Mouse (Mus musculus) layer of hippocampus, adult 18-20 months (tissue): ENCODE data around the gene Drd5. TPM values are rescaled to one million over a fixed set of nuclear protein-coding genes. Genes with fewer than 3 reads are reported as not detected.

Experiments used
- DNase-seq, 2 experiments: peaks; one replicate each; pipeline ENCODE4 v3.0.0; 2022; ENCODE audit warnings: low spot score in 2 of 2
- long read RNA-seq: library from polyadenylated mRNA; stranded (forward); transcript quantifications from one replicate; pipeline ENCODE4 v2.0.0, GENCODE M21; 2021
- total RNA-seq, 2 experiments: library from RNA; stranded (reverse); gene quantifications; 2 replicates each; pipeline ENCODE4 v1.2.3; 2021

Gene Drd5
- total RNA-seq = 10 to 100 TPM; 14.9 to 16.9 TPM
- long read RNA-seq, transcript Drd5-201 (1 exons, 3,152 nt) = major isoform, 13 of 13 reads
- long read RNA-seq, partial matches to known transcripts = 0 of 13 reads
- long read RNA-seq, other reads (novel, unspliced or antisense) = 0 of 13 reads

DNA sequence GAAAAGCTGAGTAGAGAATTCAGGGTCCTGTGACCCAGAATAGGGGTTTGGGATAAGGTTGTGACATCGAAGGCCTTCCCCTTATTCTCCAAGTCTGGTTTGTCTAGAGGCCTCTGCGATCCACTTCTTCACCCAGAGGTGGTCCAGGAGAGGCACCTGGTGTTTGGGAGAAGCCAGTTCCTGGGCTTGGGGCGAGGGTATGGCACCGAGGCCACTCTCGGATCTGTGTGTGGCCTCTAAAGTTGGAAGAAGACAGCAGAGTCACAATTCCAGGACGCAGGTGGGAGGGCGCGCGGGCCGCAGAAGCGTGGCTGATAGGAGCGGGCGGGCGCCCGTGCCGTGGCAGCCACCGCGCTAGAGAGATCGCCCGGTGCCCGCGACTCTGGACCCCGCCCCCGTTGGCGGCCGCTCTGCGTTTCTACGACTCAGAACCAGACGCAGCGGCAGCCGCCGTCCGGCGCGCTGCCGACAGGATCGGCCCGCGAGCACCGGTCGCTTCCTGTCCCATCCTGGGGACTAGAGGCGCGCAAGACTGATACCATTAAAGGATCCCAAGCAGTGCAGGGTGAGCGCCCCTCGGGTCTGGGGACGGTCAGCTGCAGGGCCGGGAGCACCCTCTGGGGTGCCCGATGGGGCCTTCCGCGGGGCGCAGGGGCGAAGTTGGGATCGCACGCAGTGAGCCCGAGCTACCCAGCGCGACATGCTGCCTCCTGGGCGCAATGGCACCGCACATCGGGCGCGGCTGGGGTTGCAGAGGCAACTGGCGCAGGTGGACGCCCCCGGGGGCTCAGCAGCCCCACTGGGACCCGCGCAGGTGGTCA is at the start of gene Drd5:
Drd5 (plus strand) TSS at position 402 of the 821 bp plus-strand sequence.
- DNase-seq = no peak

DNA sequence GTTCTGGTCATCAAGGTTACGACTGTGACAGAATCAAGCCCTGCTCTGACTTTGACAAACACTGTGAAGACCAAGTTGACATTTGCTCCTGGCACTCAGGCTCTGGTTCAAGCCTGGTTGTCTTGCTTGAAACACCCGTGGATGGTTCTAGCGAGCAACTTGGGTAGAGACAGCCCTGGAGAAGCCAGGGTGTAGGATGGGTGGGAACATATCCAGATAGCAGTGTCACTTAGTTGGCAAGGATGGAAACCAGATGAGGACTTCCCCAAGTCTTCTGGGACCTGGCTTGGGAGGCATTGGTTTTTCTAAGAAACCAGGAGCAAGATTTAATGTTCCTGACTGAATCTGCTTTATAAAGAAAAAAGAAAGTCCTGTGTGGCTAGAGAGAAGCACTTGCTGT is 48.2 kb upstream of the Drd5 start:
- no peak for DNase-seq

DNA sequence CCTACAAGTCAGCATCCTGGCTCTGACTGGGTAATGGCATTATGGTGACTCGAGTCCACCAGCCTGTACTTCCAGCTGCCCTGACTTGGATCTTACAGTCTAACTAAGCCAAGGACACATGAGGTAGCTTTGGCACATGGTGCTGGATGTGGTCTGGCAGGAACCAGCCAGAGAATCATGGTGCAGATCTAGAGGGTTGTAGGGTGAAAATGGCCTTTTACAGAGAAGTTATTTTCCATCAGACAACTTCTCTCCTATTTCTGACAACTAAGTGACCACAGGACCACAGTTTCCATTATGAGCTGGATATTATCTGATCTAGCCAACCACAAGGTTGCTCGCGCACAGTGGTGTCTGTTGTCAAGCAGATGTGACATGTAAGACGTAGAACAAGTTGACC is 45.3 kb upstream of the Drd5 start:
- DNase-seq = no peak

DNA sequence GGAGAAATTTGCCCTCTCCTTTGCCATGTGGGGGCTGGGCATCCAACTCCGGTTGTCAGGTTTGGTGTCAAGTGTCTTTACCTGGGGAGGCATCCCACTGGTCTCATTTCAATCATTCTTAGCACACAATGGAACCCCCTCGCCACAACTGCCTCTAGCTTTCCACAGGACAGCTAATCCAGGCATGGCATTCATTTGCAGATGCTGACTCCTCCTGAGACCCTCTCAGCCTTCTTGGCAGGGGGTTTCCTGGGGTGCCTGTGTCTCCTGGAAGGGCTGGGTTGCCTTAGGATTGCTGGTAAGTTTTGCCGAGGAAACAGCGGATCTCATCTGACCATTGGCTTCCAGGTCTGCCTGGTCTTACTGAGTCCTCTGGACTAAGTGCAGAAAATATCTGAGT is 43.4 kb upstream of the Drd5 start, which contains the start of gene Otop1:
Otop1 (plus strand) TSS at position 202 of the 400 bp plus-strand sequence.
- no peak for DNase-seq

DNA sequence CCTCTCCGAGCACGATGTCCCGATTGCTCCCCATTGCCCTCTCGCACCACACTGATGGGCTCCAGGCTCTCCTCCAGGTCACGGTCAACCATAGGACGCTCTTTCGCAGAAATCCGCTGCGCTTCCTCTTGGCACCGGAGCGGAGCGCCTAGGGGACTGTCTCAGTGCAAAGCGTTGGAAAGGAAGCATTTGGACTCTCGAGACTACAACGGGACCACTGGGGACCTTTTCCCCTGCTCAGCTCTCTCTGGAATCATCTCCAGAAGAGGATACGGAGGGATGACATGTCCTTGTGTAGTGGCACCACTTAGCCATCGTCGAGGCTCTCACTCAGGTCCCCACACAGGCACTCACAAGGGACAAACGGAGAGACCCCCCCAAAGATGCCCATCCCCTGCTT is 42.7 kb upstream of the Drd5 start:
- no peak for DNase-seq

DNA sequence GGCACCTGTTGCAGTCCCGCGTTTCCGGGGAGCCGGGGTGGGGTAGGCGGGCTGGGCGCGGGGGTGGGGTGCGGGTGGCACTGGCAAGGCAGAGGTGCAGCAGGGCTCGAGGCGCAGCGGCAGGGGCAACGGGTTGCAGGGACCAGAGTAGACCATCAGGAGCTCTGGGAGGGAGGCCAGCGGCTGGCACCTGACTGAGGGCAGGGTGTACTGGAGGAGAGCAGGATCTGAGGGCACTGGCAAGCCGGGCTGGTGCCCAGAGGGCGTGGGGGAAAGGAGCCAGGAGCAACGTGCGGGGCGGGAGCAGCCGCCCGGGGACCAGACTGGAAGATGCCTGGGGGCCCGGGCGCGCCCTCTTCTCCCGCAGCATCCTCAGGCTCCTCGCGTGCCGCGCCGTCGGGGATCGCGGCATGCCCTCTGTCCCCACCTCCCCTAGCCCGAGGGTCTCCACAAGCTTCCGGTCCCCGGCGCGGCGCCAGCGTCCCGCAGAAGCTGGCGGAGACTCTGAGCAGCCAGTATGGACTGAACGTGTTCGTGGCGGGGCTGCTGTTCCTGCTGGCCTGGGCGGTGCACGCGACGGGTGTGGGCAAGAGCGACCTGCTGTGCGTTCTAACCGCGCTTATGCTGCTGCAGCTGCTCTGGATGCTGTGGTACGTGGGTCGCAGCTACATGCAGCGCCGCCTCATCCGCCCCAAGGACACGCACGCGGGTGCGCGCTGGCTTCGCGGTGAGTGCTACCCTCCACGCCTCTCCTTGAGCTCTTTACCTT is 41.9 kb upstream of the Drd5 start:
- DNase-seq = no peak

DNA sequence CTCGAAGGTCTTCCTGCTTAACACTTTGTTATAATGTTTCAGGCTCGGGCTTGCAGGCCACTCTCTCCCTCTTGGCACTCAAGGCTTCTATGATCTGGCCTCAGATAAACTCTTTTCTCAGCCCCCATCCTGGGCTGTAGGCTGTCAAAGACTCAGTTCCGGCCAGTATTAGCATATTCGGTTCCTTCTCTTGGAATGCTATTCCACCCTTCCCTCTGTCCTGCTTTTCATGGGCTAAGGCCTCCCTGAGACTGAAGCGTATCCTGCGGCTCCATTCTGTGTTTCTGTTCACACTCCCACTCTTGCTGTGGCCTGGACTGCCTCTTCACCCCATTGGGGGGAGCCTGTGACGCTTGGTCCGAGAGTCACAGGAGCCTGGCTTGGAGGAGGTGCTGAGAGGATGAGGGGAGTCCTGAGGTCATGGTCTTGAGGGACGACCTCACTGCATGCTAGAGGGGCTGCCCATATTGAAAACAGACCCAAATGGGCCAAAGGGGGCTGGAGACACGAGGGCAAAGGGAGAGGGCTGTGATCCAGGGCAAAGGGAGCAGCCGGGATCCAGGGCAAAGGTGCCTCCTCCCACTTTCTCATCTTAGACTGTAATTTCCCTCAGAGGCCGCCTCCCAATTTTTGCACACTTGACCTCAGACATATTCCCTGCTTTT is 41.1 kb upstream of the Drd5 start:
- no peak for DNase-seq

DNA sequence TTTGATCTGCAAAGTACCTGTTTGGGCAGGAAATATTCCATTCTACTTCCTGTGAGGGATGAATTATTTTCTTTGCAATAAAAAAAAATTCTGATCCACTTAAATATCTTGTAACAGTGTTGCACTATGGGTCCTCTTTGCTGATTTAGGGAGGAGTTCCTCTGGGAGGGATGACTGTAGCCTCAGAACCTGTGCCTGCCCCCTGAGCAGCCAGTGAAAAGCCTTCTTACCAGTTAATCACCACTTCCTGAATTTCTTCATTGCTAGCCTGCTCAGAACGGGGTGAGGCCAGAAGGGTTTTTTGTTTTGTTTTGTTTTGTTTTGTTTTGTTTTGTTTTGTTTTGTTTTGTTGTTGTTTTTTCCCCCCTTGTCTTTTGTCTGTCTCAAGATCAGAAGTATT is 39.1 kb upstream of the Drd5 start:
- DNase-seq = no peak

DNA sequence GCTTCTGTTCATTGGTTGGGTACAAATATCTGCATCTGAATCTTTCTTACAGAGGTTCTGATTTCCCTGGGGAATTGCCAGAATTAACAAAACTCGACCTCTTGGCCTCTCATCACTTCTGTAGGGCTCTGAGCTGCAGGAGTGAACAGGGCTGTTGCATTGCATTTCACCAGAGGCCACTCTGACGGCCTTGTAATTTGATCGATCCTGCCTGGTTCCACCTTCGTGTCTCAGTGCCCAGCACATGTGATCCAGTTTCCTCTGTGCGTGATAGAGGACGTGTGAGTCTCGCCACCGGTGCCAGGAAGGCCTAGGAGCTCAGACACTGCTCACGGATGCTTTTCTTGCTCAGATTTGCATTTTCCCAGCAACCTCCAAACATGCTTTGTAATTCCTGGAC is 33.4 kb upstream of the Drd5 start:
- DNase-seq = no peak

DNA sequence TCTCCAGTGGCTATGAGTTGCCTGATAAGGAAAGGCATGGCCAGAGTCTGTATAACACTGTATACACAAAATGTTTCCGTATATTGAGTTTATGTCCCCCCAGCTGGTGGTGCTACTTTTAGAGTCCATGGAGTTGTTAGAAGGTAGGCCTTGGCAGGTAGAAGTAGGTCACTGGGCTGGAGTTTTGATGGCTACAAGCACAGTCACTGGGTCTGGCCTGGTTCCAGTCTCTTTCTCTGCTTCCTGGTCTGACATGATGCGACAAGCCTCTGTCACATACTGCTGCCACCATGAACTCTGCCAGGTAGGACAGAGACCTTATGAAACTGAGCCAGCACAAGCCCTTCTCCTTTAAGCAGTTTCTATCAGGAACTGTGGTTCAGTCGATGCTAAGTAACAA is 30.7 kb upstream of the Drd5 start:
- no peak for DNase-seq

DNA sequence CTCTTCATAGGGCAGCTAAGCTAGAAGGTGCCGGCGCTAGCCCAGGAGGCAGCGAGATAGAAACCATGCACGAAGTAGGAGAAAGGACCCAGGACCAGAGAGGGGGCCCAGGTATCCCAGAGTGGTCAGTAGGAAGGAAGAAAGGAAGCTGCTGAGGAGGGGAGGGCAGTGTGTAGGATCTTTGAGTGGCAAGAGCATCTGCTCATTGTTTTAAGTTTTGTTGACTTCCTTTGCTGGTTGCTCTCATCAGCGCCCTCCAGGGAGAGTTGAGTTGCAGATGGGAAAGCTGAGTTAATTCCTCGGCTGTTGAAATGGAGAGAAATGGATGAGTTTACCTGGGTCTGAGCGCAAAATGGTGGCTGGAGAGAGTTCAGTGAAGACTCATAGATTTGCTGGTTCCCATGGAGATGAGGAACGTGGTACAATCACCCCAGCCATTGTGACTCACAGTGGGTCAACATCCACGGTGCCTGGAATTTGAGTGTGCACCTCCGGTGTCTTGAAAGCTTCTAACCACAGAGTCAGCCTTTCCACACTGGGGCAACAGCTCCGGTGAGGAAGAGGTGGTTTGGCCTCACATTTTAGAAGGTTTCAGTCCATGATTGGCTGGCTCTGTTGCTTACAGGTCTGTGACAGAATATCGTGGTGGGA is 17.3 kb upstream of the Drd5 start:
- DNase-seq = no peak

DNA sequence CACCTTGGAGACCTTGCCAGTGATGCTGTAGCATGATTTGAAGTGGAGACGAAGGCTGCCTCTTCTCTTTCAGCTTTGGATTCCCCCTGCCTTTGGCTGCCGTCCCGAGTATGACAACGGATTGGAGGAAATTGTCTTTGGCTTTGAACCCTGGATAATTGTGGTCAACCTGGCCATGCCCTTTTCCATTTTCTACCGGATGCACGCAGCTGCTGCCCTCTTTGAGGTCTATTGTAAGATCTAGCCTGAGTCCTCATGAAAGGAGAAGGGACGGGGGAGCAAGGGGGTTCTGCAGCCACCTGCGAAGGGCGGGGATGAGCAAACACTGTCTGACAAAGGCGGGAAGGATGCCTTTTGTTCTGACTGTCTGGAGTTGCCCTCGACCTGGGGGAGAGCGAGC is 16.5 kb upstream of the Drd5 start:
- DNase-seq = no peak

DNA sequence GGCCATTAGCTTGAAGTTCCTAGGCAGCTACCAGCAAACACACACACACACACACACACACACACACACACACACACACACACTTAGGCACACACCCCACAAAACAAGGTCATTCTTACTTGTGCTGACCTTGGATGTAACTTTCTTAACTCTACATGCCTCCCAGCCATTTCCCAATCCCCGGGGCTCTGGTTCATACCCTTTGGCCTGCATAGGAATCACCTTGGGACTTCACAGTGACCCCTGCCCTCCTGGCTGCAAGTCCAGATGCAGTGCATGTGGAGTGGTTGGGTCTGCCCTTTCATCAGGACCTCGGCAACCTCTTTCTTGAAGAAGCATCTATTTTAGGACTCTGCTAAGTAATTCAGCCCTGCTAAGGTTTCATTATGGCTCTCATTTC is 13.9 kb upstream of the Drd5 start:
- no peak for DNase-seq

DNA sequence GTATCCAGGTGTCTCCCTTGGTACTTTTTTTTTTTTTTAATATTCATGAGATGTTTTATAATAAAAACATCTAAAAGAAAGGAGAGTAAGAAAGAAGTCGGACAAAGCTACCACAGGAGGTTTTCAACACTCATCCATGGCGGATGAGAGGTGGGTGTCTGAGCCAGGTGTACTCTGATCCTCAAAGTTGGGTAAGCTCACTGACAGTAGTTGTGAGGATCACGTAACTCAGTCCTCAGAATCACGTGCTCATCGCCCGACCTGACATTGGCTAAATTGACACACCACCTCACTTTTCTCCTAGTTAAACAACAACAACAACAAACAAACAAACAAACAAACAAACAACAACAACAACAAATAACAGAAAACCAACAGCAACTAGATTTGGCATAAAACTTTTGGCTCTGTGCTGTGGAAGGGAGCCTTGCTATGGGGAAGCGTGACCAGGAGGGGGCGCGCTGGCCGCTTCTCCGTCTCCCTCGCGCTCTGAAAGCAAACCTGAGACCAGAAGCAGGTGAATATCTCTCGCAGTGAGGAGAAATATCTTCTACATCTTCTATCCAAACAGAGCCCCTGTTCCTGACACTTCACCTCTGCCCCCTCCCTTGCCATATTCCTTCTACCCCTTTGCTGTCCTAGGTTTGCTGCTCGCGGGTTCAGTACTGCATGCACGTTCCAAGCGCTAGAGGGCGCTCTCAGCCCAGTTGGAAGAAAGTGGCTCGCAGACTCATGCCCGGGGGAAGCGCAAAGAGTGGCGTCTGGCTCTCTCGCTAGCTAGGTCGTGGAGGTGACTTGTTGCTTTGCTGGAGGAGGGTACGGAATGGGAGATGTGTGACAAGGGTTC is 11.7 kb upstream of the Drd5 start:
- DNase-seq = peak; percentile 86 to 95

DNA sequence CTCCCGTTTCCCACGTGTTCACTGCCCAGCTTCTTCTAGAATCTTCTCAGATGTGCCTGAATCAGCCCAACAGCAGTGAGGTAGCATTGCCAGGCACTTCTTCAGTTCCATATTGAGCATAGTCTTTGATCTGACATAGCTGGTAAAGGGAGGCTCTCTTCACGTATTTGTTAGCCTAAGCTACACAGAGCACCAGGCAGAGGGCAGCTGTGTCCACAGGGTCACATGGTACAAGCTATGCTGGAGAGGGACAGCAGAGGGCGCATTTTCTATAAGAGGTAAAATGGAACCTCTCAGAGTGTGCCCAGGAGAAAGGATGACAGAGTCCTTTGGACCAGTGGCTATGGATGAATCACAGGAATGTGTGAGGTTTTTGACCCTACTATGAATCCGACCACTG is 10.3 kb upstream of the Drd5 start:
- DNase-seq = peak; percentile 25 to 81

DNA sequence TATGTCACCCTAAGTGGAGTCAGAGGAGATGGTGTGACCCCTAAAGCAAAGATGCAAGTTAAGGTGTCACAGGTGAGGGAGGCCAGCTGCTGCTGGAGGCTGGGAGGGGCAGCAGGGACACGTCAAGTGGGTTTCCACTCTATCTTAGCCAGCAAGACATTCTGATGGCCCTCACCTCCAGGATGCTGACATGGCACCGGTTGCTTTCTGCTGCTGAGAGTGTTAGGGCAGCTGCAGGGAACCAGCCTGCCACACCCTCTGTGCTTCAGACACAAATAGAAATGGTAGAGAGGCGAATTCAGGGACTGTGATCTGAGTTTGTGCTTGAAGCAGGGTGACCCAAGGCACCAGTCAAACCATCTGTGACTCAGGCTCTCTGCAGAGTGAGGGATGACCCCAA is 9.4 kb upstream of the Drd5 start:
- no peak for DNase-seq

DNA sequence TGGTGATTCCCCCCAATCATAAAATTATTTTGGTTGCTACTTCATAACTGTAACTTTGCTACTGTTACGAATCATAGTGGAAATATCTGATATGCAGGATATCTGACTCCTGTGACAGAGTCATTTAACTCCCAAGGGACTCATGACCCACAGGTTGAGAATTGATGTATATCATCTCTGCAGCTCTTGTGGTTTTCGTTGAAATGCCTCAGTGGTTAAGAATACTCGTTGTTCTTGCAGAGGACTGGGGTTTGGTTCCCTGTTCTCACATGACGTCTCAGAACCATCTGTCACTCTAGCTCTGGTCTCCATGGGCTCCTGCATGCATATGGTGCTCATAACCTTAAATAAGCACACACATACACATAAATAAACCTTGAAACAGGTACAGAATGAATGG is 14.2 kb downstream of the Drd5 start:
- DNase-seq = no peak

DNA sequence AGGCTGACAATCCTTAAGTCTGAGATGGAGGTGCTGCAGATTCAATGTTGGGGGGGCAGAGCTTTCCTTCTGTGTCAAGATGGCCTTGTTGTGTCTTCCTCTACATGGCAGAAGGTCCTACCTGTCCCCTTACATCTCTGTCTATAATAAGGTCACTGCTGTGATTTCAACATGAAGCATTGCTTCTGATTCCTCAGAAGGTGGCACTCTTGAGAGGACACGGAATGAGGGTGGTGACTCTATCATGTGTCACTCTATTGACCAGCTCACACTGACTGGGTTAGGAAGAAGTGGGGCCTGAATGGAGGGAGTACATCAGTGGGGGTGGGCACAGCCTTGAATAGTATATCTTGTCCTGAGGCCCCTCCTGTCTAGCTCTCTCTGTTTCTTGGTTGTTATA is 15.4 kb downstream of the Drd5 start:
- no peak for DNase-seq

DNA sequence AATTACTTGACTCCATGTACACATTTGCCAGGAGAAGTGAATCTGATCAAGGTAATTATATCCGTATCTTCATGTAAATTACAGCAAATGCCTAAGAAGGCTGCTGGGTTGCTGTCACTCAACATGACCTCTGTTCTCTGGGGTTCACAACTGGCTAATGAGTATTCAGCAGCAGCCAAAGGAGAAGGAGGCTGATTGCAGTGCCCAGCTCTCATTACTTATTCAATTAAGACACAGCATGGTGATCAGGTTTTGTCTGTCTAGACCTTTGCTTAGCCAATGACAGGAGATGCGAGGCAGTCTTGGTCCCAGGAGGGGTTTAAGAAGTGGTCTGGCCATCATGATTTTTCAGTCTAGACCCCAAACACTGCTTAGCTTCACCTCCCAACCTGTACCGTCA is 23.9 kb downstream of the Drd5 start:
- no peak for DNase-seq

DNA sequence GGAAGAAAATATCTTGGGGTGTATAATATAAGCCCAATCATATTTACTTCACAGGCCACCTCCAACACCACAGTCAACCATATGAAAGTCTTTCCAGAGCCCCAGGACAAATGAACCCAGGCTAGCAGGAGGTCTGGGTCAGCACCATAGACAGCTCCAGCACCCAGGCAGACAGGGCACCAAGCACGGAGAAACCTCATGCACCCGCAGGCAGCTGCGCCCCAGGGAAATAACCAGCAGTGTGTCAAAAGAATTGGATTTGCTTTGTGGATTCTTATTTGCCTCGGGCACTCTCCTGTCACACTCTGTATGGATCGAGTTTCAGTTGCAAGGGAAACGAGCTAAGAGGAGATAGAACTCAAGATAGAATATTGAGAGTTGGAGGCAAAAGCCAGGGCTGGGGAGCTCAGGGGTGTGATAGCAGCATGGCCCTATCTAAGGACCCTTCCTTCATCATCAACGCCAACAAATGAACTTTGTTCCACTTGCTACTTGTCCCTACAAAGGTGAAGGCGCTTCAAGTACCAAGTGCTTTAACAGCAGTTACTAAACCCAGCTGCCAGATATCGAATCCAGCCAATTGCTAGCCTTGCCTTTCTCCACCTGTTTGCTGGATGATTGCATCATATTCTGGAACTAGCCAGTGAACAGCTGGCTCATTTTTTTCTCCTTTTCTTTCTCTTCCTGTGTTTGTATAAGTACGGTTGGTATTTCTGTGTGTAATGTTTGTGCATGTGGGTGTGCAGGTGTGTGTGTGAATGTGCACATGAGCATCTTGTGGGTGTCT is 27.7 kb downstream of the Drd5 start:
- no peak for DNase-seq
